Comparison of ENCODE assay signal across 7 mouse cellular contexts in the genomic region with DNA sequence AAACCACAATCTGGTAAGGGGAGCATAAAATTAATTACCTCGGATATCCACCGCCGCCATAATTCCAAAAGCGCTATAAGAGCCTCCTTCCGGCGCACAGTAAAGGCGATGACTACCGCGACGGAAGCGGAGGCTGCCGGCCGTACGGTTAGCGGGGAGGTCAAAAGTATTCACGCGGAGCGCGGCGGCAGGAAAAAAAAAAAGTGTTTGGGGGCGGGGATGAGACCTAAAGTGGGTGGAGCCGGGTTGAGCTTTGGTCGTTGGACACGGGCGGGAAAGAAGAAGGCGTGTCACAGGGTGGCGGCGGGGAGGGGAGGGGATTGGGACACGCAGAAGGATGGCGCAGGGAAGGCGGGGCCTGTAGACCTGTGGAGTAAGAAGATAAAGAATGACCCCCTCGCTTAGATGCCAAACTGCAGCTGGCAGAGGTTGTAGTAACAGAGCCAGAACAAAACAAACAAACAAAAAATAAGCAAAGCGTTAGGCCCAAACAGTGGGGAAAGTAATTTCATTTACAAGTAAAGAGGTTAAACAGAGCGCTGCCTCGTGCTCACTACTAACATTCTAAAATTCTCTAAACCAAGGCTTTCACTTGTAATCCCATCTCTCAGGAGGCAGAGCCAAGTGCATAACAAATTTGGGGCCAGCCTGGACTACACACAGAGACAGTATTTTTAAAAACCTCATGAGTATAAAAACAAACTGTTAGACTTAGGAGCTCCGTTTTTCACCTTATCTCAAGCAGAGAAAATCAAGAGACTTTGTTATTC. TPM values are rescaled to one million over a fixed set of nuclear protein-coding genes. Genes with fewer than 3 reads are reported as not detected.
A peak's percentile ranks its signal among the peaks of the same experiment; 100 is the strongest.
DNase-seq lines count a peak whose midpoint lies in the region; ATAC-seq lines count a peak whose summit lies in the region.

Med6 (minus strand) TSS at position 107 of the 770 bp plus-strand sequence.

- H3K4me2 ChIP-seq in embryonic facial prominence, embryonic 12.5 days (replicated peaks) = peak within 1 kb of the TSS; percentile 69
- H3K4me2 ChIP-seq in limb, embryonic 11.5 days (ENCODE audit: low read depth, severe bottlenecking) = peak within 1 kb of the TSS; percentile 59
- peak within 1 kb of the TSS; percentile 86 for H3K4me2 ChIP-seq in midbrain, embryonic 14.5 days (ENCODE audit: low read length)

- peaks cover 7% of the 10 kb centered on the region; the same call in 1 of the 2 replicates for H3K4me1 ChIP-seq in embryonic facial prominence, embryonic 12.5 days
- no peaks in the 10 kb centered on the region for H3K4me1 ChIP-seq in limb, embryonic 11.5 days (ENCODE audit: control insufficient read depth, insufficient read depth, low read length)
- peaks cover 9% of the 10 kb centered on the region for H3K4me1 ChIP-seq in midbrain, embryonic 14.5 days (ENCODE audit: control insufficient read depth, insufficient read depth, low read length)

- peak within 1 kb of the TSS; percentile 74 for H3K9ac ChIP-seq in embryonic facial prominence, embryonic 12.5 days
- H3K9ac ChIP-seq in limb, embryonic 11.5 days (ENCODE audit: low read length) = peak within 1 kb of the TSS; percentile 52
- peak within 1 kb of the TSS; percentile 57 for H3K9ac ChIP-seq in midbrain, embryonic 14.5 days (replicated peaks; ENCODE audit: low read length)

- WGBS in embryonic facial prominence, embryonic 12.5 days = 4% methylated on average over 36 of the region's 36 CpGs
- WGBS in limb, embryonic 11.5 days = 4% methylated on average over 36 of the region's 36 CpGs
- WGBS in midbrain, embryonic 14.5 days = 3% methylated on average over 36 of the region's 36 CpGs

- H3K36me3 ChIP-seq in embryonic facial prominence, embryonic 12.5 days = peaks cover 10% of the 10 kb centered on the region
- H3K36me3 ChIP-seq in limb, embryonic 11.5 days (ENCODE audit: control insufficient read depth, insufficient read depth, low read length) = no peaks in the 10 kb centered on the region
- H3K36me3 ChIP-seq in midbrain, embryonic 14.5 days (ENCODE audit: control insufficient read depth, insufficient read depth, low read length) = peaks cover 9% of the 10 kb centered on the region; the same call in 1 of the 2 replicates

- H3K9me3 ChIP-seq in embryonic facial prominence, embryonic 12.5 days = no peaks in the 10 kb centered on the region
- H3K9me3 ChIP-seq in limb, embryonic 11.5 days (ENCODE audit: control insufficient read depth, low read length) = no peaks in the 10 kb centered on the region
- H3K9me3 ChIP-seq in midbrain, embryonic 14.5 days (ENCODE audit: control insufficient read depth, low read length) = no peaks in the 10 kb centered on the region

- DNase-seq in adrenal gland, postnatal 25 days = peak; percentile 90
- DNase-seq in heart, adult 11 months = peak; percentile 99
- peak; percentile 88 for DNase-seq in kidney, adult 18-20 months
- peak; percentile 97 for DNase-seq in limb, embryonic 11.5 days (ENCODE audit: low spot score)
- peak; percentile 98 for DNase-seq in midbrain, embryonic 14.5 days
- peak; percentile 84 to 85 for DNase-seq in spleen, adult 18-20 months

- 0 out of 2 replicates have a peak within 1 kb of the TSS, but pooled peaks have one; percentile 46 for H3K27ac ChIP-seq in embryonic facial prominence, embryonic 12.5 days
- no peak within 1 kb of the TSS for H3K27ac ChIP-seq in limb, embryonic 11.5 days (replicated peaks; ENCODE audit: low read depth, low read length)
- peak within 1 kb of the TSS; percentile 28; the same call in 1 of the 2 replicates for H3K27ac ChIP-seq in midbrain, embryonic 14.5 days (replicated peaks; ENCODE audit: low read depth, low read length)

- peak; percentile 92 for ATAC-seq in embryonic facial prominence, embryonic 12.5 days (ENCODE audit: insufficient number of reproducible peaks, insufficient read depth, low FRiP score, low TSS enrichment)
- peak; percentile 95 for ATAC-seq in limb, embryonic 11.5 days (ENCODE audit: insufficient number of reproducible peaks, low FRiP score, low TSS enrichment, low read depth)
- peak; percentile 99 for ATAC-seq in midbrain, embryonic 14.5 days (ENCODE audit: low FRiP score, low TSS enrichment)

- H3K27me3 ChIP-seq in embryonic facial prominence, embryonic 12.5 days = no peaks in the 10 kb centered on the region
- H3K27me3 ChIP-seq in limb, embryonic 11.5 days (ENCODE audit: control insufficient read depth, insufficient read depth, low read length) = no peaks in the 10 kb centered on the region
- H3K27me3 ChIP-seq in midbrain, embryonic 14.5 days (ENCODE audit: control insufficient read depth, insufficient read depth, low read length) = no peaks in the 10 kb centered on the region

- H3K4me3 ChIP-seq in embryonic facial prominence, embryonic 12.5 days = peak within 1 kb of the TSS; percentile 75
- peak within 1 kb of the TSS; percentile 55 for H3K4me3 ChIP-seq in limb, embryonic 11.5 days (ENCODE audit: low read depth, low read length)
- peak within 1 kb of the TSS; percentile 76 for H3K4me3 ChIP-seq in midbrain, embryonic 14.5 days (replicated peaks; ENCODE audit: low read depth, low read length)

RNA-seq across cellular contexts. Expression of gene Med6, which starts in this region (rescaled TPM):
- total RNA-seq in adrenal gland, postnatal 25 days (2021) = 26.3 and 31.3 TPM in 2 replicates
- polyA plus RNA-seq in embryonic facial prominence, embryonic 12.5 days (2016; fragmentation: Nextera tagmentation; extraction: Ambion mirVana) = 77.6 and 80.4 TPM in 2 replicates
- 98.9 and 99.5 TPM in 2 replicates for polyA plus RNA-seq in limb, embryonic 11.5 days (2014; fragmentation: Nextera tagmentation; extraction: Ambion mirVana)
- 43.9 and 50.7 TPM in 2 replicates for polyA plus RNA-seq in midbrain, embryonic 14.5 days (2014; fragmentation: Nextera tagmentation; extraction: Ambion mirVana)
